Mouse (Mus musculus) lung, adult 2 months (tissue): ENCODE data around the gene Fuk. TPM values are rescaled to one million over a fixed set of nuclear protein-coding genes. Genes with fewer than 3 reads are reported as not detected.

ENCODE experiments used
- DNase-seq: peaks from one replicate; pipeline ENCODE4 v3.0.0; 2022
- H3K4me1 ChIP-seq: fragments of 200-500 bp; 2 replicates; pipeline ENCODE4 v1.6.1; 2011; ENCODE audit warnings: low read length; ENCODE audit not compliant: control insufficient read depth, insufficient read depth
- H3K4me3 ChIP-seq: fragments of 200-500 bp; replicated peaks from 2 replicates; pipeline ENCODE3; 2011; ENCODE audit warnings: low read depth, mild to moderate bottlenecking, control low read depth, low read length; ENCODE audit errors: extremely low read depth
- CTCF ChIP-seq: fragments of 200-500 bp; IDR thresholded peaks from 2 replicates; pipeline ENCODE4 v1.5.1; 2011; ENCODE audit warnings: mild to moderate bottlenecking, low read length, control low read depth; ENCODE audit not compliant: insufficient read depth
- POLR2A ChIP-seq: fragments of 200-500 bp; IDR thresholded peaks from 2 replicates; pipeline ENCODE4 v1.6.1; 2011; ENCODE audit warnings: low read depth, mild to moderate bottlenecking, control low read depth, low read length, borderline replicate concordance; ENCODE audit errors: extremely low read depth
- WGBS: fragments of 180-500 bp; shearing (Covaris S2); methylation state at CpG from one replicate; pipeline ENCODE4 v1.1.7; 2018; 5-methylcytosine and 5-hydroxymethylcytosine counted together
- polyA plus RNA-seq: library from polyadenylated mRNA; depleted of rRNA; stranded (reverse); fragments of >200 nt; gene quantifications from 2 replicates; pipeline ENCODE4 v1.2.3, GENCODE M21; 2012

Gene Fuk
- polyA plus RNA-seq, 1 experiment, result 15.8 TPM

DNA sequence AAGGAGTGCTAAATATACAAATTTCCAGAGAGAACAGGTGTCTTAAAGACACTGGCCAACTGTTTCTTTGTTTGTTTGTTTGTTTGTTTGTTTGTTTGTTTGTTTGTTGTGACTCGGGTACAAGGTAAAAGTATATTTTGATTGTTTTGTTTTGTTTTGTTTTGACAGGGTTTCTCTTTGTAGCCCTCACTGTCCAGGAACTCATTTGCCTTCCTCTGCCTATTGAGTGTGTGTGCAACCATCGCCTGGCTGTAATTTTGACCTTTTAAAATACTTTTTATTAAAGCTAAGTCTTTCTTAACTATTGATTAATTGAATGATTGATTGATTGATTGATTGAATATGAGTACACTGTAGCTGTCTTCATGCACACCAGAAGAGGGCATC, 284 bp upstream of the Fuk start:
- no peak for DNase-seq
- 53% methylated on average over 2 of the region's 2 CpGs for WGBS
- TF ChIP-seq CTCF (no peak), POLR2A (no peak)
- Histone ChIP-seq H3K4me1 (peaks cover 2% of the 10 kb centered on the region), H3K4me3 (no peak overlapping the region)

DNA sequence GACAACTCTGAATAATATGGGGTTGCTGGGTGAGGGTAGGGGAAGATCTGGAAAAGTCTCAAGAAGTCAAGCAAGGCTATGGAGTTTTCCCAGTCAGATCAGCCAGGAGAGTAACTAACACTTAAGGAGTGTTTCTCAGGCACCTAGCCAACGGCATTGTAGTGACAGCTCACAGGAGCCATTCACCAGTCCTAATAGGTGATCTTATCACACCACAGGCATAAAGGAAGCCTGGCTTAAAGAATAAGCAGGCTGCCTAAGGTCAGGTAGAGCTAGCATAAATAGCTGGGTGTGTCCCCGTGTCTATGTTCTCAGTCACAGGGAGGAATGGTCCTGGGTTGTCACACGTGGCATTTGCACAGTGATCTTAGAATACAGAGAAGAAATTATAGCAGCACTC, 1.2 kb downstream of the Fuk start:
- 51% methylated on average over 3 of the region's 3 CpGs for WGBS
- TF ChIP-seq POLR2A (no peak), CTCF (no peak)
- Histone ChIP-seq H3K4me3 (no peak overlapping the region), H3K4me1 (peaks cover 2% of the 10 kb centered on the region)
- no peak for DNase-seq

DNA sequence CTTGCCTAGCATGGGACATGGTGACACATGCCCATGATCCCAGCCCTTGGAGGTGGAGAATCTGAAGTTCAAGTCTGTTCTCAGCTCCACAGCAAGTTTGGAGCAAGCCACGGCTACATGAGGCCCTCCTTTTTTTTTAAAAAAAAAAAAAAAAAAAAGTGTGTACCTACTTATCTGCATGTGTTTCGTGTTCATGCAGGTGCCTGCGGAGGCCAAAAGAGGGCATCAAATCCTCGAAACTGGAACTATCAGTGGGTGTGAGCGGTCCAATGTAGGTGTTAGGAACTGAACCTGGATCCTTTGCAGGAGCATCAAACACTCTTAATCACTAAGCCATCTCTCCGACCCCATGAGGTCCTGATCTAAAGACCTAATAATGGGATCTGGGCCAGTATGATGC, 4.8 kb downstream of the Fuk start:
- no peak overlapping the region for H3K4me3 ChIP-seq
- H3K4me1 ChIP-seq, result peaks cover 2% of the 10 kb centered on the region
- TF ChIP-seq POLR2A (no peak), CTCF (no peak)
- DNase-seq, result no peak
- 89% methylated on average over 6 of the region's 6 CpGs for WGBS

DNA sequence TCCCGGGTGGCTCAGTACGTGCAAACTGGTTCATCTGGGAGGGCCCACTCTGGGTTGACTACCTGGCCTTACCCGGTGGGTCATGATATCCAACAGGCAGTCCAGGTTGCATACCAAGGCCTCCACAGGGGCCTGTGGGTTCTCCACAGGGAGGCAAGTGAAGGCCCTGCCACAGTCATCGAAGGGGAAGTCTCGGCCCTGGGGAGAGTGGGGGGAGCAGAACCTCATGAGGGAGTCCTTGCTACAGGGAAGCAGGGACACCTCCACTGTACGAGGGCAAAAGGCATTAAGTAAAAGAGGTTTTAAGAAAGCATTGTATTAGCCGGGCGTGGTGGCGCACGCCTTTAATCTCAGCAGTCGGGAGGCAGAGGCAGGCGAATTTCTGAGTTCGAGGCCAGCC, 6.5 kb downstream of the Fuk start:
- no peak for DNase-seq
- TF ChIP-seq POLR2A (no peak), CTCF (no peak)
- H3K4me3 ChIP-seq, result no peak overlapping the region

DNA sequence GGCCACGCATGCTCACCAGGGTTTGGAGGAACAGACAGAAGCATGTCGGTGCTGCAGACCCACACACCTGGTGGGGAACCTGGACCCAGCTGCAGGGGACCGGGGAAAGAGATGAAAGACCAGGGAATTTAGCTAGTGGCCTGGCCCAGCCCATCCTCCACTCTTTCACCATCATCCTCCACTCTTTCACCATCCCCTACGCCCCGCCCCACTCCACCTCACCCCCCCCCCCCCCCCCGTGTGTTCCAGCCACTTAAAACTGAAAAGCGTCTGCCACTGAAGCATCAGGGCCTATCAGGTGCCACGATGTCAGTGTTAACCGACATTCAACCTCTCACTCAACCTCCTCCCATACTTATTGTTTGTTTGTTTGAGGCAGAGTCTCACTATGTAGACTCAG, 7.0 kb downstream of the Fuk start:
- no peak for DNase-seq
- no peak for TF ChIP-seq POLR2A
- TF ChIP-seq CTCF, result no peak
- Histone ChIP-seq H3K4me3 (no peak overlapping the region), H3K4me1 (no peaks in the 10 kb centered on the region)
- 77% methylated on average over 8 of the region's 9 CpGs for WGBS

More for the DNA sequence above, 6.5 kb downstream of the Fuk start:
- H3K4me1 ChIP-seq, result no peaks in the 10 kb centered on the region; the same call in 1 of the 2 replicates
- WGBS, result 92% methylated on average over 13 of the region's 13 CpGs

DNA sequence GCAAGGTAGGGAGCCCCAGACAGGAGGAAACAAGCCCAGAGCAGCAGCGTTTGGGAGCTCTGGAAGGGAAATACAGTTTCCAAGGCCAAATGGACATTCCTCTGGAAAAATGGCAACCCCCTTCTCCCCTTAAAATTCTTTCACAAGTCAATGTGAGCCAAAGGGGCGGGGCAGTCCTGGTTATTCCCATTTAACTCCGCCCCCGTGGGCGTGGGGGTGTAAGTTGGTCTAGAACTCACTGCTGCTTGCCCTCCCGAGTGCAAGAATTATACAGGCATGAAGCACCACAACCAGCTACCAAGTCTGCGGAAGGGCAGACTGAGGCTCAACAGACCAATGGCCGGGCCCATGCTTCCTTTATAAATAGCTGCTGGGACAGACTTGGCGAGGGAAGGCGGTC, 7.4 kb downstream of the Fuk start:
- no peak overlapping the region for H3K4me3 ChIP-seq
- WGBS, result 82% methylated on average over 10 of the region's 10 CpGs
- H3K4me1 ChIP-seq, result no peaks in the 10 kb centered on the region
- no peak for DNase-seq
- no peak for TF ChIP-seq POLR2A
- no peak for TF ChIP-seq CTCF

DNA sequence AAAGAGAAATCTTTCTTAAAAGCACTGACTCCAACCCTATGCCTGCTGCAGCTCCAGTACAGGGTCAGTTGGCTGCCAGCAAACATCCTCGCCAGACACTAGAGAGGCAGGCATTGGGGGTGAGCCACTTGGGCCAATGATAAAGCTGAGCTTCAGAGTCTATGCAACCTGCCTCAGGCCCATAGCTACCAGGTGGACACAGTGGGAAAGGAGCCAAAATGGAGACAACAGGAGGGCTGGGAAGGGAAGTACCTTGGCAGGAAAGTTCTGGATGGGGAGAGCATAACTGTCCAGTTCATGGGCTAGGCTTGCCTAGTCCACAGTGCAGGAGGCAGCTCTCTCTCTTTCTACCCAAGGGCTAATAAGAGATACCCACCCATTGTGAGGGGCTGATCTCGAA, 9.4 kb downstream of the Fuk start:
- no peak overlapping the region for H3K4me3 ChIP-seq
- no peak for DNase-seq
- no peaks in the 10 kb centered on the region for H3K4me1 ChIP-seq
- TF ChIP-seq CTCF (no peak), POLR2A (no peak)
- WGBS, result 94% methylated on average over 2 of the region's 2 CpGs

DNA sequence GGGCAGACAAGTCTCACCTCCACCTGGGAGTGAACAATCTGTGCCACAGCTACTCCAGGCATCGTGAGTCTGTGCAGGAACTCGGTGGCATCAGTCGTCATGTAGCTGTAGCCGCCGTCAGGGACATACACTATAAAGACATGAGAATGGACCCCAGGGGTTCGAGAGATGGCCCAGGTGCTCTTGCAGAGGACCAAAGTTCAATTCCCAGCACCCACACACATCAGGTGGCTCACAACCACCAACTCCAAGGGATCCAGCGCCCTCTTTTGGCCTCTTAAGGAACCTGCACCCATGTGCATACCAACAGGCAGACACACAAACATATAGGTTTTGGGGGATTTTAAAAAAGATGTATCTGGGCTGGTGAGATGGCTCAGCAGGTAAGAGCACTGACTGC, 10.2 kb downstream of the Fuk start:
- TF ChIP-seq CTCF, result no peak
- no peak for TF ChIP-seq POLR2A
- no peak for DNase-seq
- H3K4me3 ChIP-seq, result no peak overlapping the region
- no peaks in the 10 kb centered on the region for H3K4me1 ChIP-seq
- 87% methylated on average over 7 of the region's 7 CpGs for WGBS

DNA sequence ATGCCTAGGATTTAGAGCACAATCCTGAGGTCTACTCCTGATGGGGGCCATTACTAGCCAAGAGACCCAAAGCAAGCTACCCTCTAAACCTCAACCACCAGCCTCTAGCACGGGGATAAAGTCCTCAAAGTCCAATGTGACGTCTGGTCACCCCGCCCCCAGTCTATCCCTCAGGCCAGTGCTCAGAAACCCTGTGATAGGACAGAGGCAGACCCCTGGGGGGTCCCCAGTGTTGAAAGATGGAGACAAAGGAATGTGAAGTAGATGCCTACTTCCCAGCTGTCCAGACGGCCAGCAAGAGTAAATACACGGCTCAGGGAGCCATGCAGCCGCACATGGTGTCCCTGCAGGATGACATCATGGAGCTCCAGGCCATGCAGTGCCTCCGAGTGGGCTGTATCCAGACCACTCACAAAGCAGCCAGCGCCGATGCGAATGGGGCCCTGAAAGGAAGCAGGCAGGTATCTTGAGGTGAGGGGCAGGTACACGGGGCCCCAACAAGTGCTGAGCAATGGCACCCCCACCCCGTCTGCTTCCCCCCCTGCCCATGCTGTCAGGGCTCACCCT, 12.3 kb downstream of the Fuk start:
- WGBS, result 71% methylated on average over 12 of the region's 12 CpGs
- no peak overlapping the region for H3K4me3 ChIP-seq
- no peak for DNase-seq
- H3K4me1 ChIP-seq, result no peaks in the 10 kb centered on the region
- no peak for TF ChIP-seq CTCF
- TF ChIP-seq POLR2A, result no peak

DNA sequence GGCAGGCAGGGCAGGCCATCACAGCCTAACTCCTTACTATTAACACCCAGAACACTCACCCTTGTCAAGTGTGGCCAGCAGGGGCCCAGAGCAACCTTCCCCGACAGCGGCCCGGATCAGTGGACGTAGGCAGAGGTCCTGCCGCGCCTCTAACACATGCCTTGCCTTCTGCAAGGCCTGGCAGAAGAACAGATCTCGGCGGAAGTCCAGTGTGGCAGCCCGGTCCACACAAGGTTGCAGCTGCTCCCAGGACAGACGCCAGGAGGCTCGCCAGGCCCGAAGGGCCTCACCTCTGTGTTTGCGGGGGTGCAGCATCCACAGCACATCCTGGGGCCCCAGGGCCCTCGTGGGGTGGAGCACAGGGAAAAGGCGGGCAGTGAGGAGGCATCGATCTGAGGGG, 13.4 kb downstream of the Fuk start:
- no peaks in the 10 kb centered on the region for H3K4me1 ChIP-seq
- 88% methylated on average over 16 of the region's 16 CpGs for WGBS
- TF ChIP-seq CTCF, result no peak
- TF ChIP-seq POLR2A, result no peak
- no peak overlapping the region for H3K4me3 ChIP-seq
- DNase-seq, result no peak
